Mouse (Mus musculus): ENCODE data around the gene Abca6.
A peak's percentile ranks its signal among the peaks of the same experiment; 100 is the strongest.

Abca6 gene

DNA sequence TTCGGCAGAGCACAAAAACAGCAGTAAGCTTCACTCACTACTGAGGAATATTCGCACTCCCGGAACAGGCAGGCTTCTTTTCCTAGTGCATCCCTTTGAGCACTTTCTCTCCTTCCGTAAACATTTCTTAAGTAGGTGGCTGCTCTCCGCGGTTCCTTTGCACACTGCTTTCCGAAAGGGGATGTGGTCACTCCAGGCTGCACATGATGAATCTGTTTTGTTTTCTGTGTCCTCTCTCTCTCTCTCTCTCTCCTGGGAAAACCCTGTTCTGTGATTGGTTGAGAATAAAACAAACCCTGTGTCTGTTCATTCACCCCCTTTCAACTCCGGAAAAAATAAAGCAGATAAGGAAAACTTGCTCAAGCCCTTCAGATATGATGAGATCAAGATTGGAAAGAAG lies at the start of gene Abca6:
Gene Abca6, minus strand, starts transcription at position 243 of the 400 bp plus-strand sequence.
- peak in 1 of 2 experiments; percentile 3 for DNase-seq

DNA sequence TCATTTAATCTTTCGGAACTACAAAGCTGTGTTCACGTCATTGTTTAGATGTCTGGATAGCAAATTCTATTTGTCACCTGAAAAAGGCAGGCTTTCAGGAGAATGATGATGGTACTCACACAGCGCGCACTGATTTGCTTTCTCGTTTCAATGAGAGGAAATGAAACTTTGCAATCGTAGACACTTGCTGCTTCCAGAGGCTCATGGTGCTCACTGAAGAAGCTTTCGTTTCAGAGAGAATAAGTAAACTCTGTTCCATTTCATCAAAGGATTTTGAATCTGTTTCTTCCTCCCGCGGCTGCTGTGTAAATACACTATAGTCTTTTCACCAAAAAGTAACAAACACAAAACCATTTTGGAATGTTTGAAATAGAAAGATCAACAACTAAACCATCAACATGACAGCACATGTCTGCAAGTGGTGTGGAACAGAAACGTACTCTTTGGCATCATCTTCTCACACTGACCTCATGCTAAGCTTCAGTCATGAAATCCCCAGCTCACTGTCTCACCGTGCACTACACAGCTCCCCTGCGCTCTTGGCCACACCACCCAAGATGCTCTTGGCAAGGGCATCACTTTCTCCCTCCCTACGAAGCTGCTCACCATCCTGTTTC lies 46.4 kb upstream of the Abca6 start:
- no peak for DNase-seq

DNA sequence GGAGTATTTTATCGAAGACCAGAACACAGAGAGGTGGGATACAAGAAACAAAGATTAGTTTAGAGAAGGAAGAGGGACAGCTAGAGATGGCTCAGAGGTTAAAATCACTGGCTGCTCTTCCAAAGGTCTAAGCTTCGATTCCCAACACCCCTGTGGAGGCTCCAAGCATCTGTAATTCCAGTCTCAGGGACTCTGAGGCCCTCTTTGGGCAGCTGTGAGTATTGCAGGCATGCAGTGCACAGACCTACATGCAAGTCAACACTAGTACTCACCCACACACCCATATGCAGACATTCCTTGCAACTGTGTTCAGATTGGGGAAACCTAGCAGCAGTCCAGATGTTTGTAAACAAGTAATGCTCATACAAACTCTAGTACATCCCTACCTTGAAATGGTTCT lies 39.0 kb upstream of the Abca6 start:
- no peak for DNase-seq

DNA sequence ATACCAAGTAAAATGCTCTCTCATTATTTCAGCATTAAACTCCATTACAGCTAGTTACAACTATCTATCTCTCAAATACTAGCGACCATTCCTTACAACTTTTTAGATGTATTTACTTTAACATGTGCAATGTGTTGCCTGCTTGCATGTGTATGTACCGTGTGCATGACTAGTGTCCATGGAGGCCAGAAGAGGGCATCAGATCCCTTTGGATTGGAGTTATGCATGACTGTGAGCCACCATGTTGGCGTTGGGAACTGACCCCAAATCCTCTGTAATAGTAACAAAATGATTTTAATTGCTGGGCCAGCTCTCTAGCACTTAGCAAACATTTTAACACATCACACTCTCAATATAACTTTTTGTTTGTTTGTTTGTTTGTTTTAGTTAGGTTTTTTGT lies 36.8 kb upstream of the Abca6 start:
- no peak for DNase-seq

DNA sequence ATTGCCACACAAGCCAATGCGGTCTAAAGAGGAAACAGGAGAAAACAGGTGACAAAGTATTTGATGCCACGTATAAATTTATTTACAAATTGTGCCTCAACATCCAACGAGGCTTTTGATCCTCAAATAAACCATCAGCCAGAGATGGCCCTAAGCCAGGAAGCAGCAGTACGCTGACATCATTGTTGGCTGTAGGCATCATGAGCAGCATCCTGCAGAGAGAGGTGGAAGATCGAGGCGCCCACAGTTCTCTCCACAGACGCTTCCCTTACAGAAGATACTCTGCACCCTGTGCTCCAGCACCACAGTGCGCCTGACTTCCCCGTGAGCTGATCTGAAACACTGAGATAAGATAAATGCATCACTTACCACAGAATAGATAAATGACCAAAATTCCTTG lies 36.1 kb upstream of the Abca6 start:
- no peak for DNase-seq

DNA sequence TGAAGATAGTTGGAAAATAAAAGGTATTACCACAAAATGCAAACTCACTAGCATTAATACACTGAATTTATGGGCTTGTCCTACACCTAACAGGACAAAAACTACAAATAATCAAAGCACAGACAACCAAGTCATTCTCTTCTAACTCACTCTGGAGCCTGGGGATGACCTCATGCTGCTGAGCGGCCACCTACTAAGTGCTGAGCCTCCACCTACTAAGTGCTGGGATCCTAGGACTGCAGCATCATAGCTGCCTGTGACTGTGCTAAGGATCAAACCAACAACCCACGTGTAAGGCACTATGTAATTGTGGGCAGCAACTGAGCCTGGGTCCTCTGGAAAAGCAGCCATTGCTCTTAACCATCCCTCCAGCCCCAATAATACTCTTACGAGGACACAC lies 34.8 kb upstream of the Abca6 start:
- DNase-seq = no peak

DNA sequence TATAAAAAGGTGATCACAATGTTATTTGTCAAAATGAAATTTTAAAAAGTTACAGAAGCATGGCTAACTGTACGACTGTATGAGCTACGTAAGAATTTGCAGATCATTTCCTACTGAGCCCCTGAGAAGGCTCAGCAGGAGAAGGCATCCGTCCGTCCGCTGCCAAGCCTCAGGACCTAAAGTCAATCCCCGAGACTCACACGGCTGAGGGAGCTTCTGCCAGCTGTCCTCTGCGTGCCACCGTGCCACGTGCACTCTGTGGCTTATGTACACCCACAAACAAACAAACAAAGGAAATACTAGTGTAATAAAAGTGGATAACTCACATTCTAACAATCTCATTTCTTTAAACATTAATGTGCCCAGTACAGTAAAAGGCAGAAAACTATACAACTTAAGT lies 33.3 kb upstream of the Abca6 start:
- DNase-seq = no peak

DNA sequence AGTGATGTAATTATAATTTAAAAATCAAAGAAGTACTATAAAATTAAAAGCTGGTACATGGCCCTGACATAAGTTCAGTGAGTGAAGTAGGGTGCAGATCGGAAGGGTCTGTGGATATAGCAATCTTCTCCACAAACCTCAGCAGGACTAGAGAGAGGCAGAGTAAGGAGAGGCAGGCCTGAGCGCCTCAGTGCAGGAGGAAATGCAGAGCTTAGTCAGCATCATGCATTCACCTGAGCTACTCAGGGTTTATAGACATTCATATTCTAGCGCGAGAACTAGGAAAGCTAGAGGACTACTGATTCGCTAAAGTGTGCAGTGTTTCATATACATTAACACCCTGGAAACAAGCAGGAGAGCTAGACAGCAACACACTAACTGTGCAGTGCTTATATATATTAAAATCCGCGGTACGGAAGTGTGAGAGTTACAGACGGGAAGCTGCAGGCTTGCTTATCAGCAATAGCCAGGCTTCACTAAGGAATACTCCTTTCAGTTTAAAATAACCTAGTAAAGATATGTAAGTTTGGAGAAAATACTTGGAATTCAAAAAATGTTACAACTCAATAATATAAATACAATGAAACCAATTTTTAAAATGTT lies 32.7 kb upstream of the Abca6 start:
- DNase-seq = no peak

DNA sequence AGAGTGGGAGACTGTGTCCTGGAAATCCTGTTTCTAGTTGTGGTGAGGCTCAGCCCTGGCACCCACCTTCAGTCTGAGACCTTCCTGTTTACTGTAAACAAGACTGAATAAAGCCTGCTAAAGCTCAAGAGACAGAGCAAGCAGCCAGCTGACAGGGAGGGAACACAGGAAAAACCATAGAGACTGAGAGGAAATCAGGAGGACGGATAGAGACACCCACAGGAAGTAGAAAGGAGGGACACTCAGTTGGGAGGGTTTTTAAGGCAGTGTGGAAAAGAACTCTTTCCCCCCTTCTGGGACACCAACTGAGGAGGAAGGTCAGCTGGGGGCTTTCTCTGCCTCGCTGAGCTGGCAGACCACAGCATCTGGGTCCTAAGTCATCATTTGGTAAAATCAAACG lies 23.2 kb upstream of the Abca6 start:
- no peak for DNase-seq

DNA sequence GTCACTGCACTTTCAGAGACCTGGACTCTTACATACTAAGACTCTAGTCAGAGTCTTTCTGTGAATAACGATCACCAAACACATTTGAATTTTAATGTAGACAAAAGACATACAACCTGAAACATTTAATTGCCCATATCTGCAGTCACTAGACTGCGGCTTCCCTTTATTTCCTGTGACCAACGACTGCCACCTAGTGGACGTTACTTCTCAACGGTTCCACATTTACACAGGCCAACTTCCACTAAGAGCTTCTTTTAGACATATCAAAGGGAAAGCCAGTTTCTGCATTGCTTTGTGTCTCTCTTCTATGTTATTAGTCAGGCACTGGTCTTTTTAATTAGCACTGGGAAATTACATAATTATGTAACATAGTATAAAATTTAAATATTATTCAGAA lies 20.2 kb upstream of the Abca6 start:
- peak; percentile 60 to 66 for DNase-seq

DNA sequence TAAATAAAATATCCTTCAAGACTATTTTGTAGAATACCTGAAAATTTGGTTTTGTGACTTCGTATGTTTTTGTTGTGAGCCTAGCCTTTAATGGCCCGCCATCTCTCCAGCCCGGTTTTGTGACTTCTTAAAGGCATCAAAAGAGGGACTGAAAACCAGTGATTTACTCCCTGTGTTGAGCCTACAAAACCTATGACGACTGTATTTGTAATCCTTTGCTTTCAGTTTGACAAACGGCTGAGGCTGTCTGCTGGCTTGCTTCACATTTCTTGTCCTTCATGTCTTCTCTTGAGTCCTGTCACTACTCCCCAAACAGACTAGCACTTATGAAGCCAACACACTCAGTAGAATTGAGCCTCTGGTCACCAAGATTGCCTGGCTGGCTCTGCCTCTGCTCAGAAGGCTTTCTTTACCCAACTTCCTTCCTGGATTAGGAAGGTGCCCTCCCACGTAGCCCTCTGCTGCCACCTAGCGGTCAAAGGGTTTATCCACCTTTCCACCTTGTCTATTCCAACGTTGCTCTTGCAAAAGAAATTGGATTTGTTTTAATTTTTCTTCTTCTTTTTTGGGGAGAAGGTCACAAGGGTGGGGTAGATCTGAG lies 16.8 kb upstream of the Abca6 start:
- DNase-seq = peak; percentile 91 to 92

DNA sequence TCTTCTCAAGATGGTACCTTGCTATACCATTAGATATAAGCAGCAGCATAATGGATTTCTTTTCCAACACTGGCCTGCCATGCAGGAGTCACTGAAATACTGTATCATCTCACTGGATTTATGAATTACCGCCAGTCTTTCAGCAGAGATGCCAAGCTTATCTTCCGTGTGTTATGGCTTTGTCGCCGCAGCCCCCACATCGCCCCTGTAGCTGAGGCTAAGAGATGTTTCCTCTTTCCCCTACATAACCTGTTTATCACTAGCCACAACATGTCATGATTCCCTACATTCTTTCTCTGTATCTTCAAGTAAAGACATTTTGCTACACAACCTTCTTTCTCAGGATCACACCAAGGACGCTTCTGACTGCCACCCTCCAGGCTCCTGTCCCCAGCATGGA lies 15.7 kb upstream of the Abca6 start:
- DNase-seq = no peak

DNA sequence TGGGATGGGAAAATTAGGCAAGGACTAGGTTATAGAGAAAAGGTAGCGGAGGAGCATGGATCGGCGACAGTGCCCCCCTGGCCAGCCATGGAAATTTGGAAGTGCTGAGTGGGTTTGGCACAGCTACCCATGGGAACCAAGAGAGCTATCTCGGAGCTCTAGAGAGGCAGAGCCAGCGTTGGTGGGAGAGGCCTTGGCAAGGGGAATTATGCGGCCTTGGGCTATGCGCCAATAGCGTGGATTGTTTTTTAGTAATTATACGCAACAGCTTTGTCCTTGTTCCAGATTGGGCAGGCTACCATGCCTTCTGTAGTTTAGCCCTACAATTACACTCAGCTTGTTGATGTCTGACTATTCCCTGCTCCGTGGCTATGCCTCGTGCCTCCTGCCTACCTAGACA lies 15.2 kb upstream of the Abca6 start:
- DNase-seq = no peak

DNA sequence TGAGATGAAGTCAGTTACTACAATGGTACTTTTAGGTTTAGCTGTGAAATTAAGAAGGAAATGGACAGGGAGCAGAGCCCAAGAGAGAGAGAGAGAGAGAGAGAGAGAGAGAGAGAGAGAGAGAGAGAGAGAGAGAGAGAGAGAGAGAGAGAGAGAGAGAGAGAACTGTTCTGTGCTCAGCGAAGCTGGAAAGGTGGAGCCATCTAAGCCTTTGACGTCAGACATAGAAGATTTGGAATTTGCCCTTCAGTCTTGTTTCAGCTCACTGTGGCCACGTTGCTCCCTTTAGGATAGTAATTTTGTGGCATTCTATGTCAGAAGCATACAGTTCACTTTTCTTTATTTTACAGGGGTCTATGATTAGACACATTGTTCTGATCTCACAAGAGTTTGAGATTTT lies 10.3 kb upstream of the Abca6 start:
- DNase-seq = no peak

DNA sequence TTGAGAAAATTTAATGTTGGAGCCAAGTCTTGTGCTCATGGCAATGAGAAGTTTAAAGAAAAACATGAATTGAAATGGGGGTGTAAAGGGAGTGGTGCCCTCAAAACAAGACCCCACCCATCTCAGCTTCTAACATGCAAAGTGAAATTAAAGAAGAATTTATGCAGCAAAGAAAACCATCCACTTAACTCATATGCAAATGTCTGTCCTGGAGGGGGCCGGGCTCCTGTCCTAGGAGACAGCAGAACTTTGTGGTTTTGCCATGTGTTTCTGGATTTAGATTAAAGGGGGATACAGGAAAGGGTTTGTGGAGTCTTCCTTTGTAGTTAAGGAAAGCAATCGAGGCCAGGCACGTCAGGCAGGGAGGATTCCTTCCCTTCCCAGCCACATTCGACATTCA lies 6.3 kb upstream of the Abca6 start:
- DNase-seq = no peak

DNA sequence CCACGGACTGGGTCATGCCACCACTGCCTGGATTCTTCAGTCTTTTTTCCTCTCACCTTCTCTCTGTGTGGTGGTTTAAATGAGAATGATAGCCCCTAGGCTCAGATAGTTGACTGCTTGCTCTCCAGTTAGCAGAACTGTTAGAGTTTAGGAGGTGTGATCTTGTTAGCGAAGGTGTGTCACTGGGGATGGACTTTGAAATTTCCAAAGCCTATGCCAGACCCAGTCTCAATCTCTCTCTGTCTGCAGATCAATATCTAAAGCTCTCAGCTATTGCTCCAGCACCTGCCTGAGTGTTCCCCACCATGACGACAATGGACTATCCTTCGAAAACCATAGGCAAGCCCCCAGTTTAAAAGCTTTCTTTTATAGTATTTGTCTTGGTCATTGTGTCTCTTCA lies 5.5 kb upstream of the Abca6 start:
- DNase-seq = no peak

DNA sequence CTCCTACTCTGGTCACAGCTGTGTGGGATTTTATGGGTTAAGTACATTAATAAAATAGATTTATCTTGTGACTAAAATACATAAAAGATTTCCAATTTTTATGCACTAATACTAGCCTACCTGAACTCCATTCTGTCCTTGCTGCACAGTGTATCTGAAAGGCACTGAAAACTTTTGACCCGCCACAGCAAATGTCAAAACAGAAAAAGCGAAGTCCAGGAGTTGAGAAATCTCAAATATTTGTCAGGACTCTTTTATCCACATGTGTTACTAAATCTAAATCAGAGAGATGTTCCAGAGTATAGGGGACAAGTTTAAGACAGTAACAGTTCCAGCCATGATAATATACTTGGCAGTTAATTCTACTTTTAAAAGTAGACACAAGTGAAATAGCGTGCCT lies 680 bp upstream of the Abca6 start:
- DNase-seq = no peak

DNA sequence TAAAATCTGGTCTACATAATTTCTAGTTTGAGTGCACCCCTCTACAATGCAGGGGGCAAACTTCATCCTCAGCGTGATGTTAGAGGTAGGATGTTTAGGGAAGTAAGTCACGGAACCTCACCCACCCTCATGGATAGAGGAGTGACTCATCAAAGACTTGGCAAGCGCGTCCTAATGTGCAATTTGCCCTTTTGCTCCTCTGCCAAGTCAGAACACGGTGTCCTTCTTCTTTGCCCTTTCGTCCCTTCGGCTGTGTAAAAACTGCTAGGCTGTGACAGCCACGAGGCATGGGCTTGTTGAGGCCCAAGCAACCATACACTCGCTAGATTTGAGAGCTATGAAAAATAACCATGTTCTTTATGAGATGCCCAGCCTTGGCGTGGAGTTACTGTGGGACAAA lies 6.8 kb downstream of the Abca6 start:
- no peak for DNase-seq

DNA sequence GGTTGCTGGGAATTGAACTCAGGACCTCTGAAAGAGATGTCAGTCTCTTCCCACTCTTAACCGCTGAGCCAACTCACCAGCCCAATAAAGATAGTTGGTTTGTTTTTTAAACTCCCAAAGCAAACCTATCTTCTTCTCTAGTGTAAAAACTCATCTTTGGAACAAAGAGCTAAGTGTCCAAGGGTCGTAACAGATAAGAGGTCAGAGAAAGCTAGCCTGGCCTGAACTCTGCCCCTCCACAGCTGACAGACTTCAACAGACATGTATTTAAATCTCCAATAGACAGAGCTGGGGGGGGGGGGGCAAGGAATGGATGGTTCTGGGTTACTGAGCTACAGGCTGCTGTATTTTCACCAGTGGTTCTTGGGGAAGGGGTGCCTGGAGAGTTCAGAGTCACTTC lies 14.1 kb downstream of the Abca6 start:
- DNase-seq = no peak

DNA sequence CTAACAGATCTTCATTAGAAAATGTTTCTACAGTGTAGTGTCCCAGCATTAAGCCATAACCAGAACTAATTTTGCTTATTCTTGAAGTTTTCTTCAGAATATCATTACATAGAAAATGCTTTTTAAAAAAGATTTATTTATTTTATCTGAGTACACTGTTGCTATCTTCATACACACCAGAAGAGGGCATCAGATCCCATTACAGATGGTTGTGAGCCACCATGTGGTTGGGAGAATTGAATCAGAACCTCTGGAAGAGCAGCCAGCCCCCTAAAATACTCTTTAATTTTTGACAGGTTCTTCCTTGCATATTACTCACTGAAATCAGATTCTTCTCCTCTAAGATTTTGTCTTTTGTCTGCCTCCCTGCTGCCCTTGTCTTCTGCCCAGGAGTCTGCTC lies 18.6 kb downstream of the Abca6 start:
- no peak for DNase-seq

DNA sequence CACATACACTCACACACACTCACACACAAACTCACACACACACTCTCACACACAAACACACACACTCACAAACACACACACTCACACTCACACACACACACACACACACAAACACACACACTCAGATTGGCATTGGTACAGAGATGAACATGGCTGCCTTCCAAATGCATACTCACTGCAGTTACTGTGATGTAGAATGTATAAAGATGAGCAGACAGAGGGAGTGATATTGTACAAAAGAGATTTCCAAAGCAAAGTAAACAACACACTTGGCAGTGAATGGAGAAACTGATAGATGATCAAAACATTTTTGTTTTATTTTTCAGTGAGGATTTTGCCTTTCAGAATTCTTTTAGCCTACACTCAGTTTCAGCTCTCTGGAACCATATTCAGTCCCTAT lies 34.5 kb downstream of the Abca6 start:
- DNase-seq = no peak

DNA sequence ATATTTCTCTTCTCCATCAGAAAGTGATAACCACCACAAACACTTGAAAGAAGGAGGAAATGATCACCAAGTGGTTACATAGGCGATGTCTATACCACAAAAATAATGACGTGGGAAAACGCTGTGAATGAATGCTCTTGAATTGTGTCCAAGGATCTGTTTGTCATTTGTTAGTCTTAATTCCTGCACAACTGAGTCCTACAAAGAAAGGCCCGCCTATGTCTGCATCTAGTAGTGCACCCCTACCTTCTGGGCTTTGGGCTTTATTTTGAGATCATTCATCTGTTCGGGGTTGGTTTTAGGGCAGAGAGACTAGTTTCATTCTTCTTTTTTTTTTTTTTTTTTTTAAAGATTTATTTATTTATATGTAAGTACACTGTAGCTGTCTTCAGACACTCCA lies 47.6 kb downstream of the Abca6 start:
- DNase-seq = no peak

DNA sequence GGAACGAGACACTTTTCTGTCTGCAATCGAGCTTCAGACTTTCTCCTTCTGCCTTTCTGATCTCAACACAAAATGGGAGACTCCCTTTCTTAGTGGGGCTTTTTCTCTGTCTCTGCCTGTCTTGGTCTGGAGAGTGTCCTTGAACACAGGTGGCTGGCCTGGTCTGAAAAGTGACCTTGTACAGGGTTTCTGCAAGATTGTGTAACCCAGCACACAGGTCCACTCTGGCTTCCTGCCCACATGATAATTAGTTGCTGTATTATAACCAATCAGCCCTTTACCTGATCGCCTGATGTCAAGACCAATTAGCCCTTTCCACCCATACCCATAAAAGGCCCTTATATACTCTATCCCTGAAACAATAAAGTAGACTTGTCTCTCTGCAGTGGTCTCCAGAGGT lies 52.7 kb downstream of the Abca6 start:
- DNase-seq = no peak

DNA sequence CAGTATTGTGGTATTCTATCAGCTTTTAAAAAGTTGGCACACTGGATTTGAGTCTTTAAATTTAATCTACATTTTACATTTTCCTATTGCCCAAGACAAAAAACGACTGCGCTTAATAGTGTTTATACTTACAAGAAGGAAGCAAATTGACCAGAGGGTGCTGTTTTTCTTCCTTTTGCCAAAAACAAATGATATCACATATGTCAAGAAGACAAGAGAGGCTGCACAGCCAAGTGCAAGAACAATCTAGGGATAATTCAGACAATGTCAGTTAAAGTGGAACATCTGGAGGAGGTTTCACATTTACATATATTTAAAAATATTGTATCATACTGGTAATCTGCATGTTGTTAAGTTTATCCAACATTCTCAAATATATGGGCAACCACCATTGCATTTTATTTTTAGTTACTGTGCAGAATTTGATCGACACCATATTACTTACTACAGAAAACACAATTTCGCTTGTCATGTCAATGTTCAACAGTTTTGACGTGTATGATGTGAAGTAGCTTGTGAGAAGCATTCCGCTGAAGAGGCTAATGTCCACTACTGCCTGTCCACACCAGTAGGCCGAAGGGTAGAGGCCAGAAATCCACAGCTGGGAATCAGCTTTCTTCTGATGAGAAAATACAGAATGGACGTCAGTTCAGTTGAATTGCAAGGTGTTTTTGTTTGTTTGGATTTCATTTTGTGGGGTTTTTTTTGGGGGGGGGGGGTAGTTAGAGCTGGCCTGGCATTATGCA lies 54.8 kb downstream of the Abca6 start:
- DNase-seq = no peak
